ENCODE assay signal across 23 mouse cellular contexts in genomic region chr2:61105169-61105568, GRCm38 (mm10).
"Had no signal": no experiment of that assay in that cellular context is flagged by ENCODE, and none has a peak within 500 bp of the region (broad histone marks: within the 10 kb centered on the region; RNA-seq: fewer than 3 reads in every experiment).

No protein-coding gene starts in this region.

- H3K36me3 ChIP-seq: limb, embryonic 10.5 days; limb, embryonic 13.5 days; liver, embryonic 13.5 days; midbrain, embryonic 10.5 days; neural tube, embryonic 12.5 days; neural tube, embryonic 15.5 days had no signal

- H3K9ac ChIP-seq: limb, embryonic 13.5 days; liver, embryonic 13.5 days; lung, embryonic 14.5 days; neural tube, embryonic 12.5 days; neural tube, embryonic 15.5 days had no signal

- H3K4me2 ChIP-seq: limb, embryonic 13.5 days; liver, embryonic 13.5 days; lung, embryonic 14.5 days; neural tube, embryonic 12.5 days; neural tube, embryonic 15.5 days had no signal

- H3K4me1 ChIP-seq: limb, embryonic 10.5 days; limb, embryonic 13.5 days; liver, embryonic 13.5 days; midbrain, embryonic 10.5 days; neural tube, embryonic 12.5 days; neural tube, embryonic 15.5 days had no signal

- H3K27me3 ChIP-seq: limb, embryonic 13.5 days; liver, embryonic 13.5 days; megakaryocyte, embryonic 14.5 days; neural tube, embryonic 12.5 days; neural tube, embryonic 15.5 days had no signal

- DNase-seq: kidney, adult 18-20 months; kidney, adult 9 months; kidney, postnatal 25 days; layer of hippocampus, adult 9-11 months; liver, embryonic 13.5 days; lung, embryonic 14.5 days; lung, postnatal 10 days; lung, postnatal 36 days; midbrain, embryonic 14.5 days; right cerebral cortex, adult 18-20 months; right cerebral cortex, postnatal 14 days; right cerebral cortex, postnatal 4 days; thymus, adult 2 months; thymus, postnatal 14 days; thymus, postnatal 4 days had no signal

- H3K9me3 ChIP-seq: limb, embryonic 10.5 days; limb, embryonic 13.5 days; liver, embryonic 13.5 days; megakaryocyte, embryonic 14.5 days; midbrain, embryonic 10.5 days; neural tube, embryonic 12.5 days; neural tube, embryonic 15.5 days had no signal

- H3K27ac ChIP-seq: layer of hippocampus, adult 2 months; limb, embryonic 10.5 days; limb, embryonic 13.5 days; liver, embryonic 13.5 days; midbrain, embryonic 10.5 days; neural tube, embryonic 12.5 days; neural tube, embryonic 15.5 days; stomach, postnatal 0 days had no signal

- H3K4me3 ChIP-seq: layer of hippocampus, adult 2 months; limb, embryonic 10.5 days; limb, embryonic 13.5 days; liver, embryonic 13.5 days; megakaryocyte, embryonic 14.5 days; midbrain, embryonic 10.5 days; neural tube, embryonic 12.5 days; neural tube, embryonic 15.5 days had no signal
